In genomic region chr14:79390265-79390926, GRCm38 (mm10) we compare ENCODE assay signal across 8 mouse cellular contexts. TPM values are rescaled to one million over a fixed set of nuclear protein-coding genes. Genes with fewer than 3 reads are reported as not detected.
A peak's percentile ranks its signal among the peaks of the same experiment; 100 is the strongest.
DNase-seq lines count a peak whose midpoint lies in the region; ATAC-seq lines count a peak whose summit lies in the region.

Naa16 (minus strand) TSS chr14:79390778.

- peak; percentile 96 for ATAC-seq in hindbrain, embryonic 13.5 days (ENCODE audit: low FRiP score)

- DNase-seq in Muller cell, postnatal 12 days (ENCODE audit: inconsistent ontology term) = peak; percentile 97
- DNase-seq in cerebellum, adult 9-11 months = peak; percentile 92
- DNase-seq in frontal cortex, postnatal 10 days (ENCODE audit: low spot score in 2 of 2) = peak; percentile 87 to 94
- DNase-seq in layer of hippocampus, postnatal 25 days (ENCODE audit: extremely low spot score in 1 of 2, low spot score in 1 of 2) = peak; percentile 94
- DNase-seq in lung, postnatal 25 days (ENCODE audit: low spot score) = peak; percentile 93
- DNase-seq in retina, embryonic 14.5 days (ENCODE audit: low spot score) = peak; percentile 97
- DNase-seq in thymus, postnatal 4 days = peak; percentile 98

- no peaks in the 10 kb centered on the region for H3K36me3 ChIP-seq in hindbrain, embryonic 13.5 days

- under 1% methylated on average over 64 of the region's 71 CpGs for WGBS in hindbrain, embryonic 13.5 days

- peak within 1 kb of the TSS; percentile 95 for H3K27ac ChIP-seq in hindbrain, embryonic 13.5 days

- no peaks in the 10 kb centered on the region for H3K27me3 ChIP-seq in hindbrain, embryonic 13.5 days

- peak within 1 kb of the TSS; percentile 69 for H3K4me2 ChIP-seq in hindbrain, embryonic 13.5 days

- H3K4me1 ChIP-seq in hindbrain, embryonic 13.5 days (replicated peaks) = peaks cover 14% of the 10 kb centered on the region

- peak within 1 kb of the TSS; percentile 82 for H3K4me3 ChIP-seq in hindbrain, embryonic 13.5 days

- H3K9ac ChIP-seq in hindbrain, embryonic 13.5 days = peak within 1 kb of the TSS; percentile 84

- no peaks in the 10 kb centered on the region for H3K9me3 ChIP-seq in hindbrain, embryonic 13.5 days

RNA-seq across cellular contexts. Expression of gene Naa16, which starts in this region (rescaled TPM):
- polyA plus RNA-seq in hindbrain, embryonic 13.5 days (2015; fragmentation: Nextera tagmentation; extraction: Ambion mirVana) = 20.0 and 22.9 TPM in 2 replicates
- 10 to 100 TPM; 10.4 to 11.9 TPM for total RNA-seq in layer of hippocampus, postnatal 25 days (2021)

Comparison
In these comparisons a context has a peak if more than half of its experiments do, and no peak if none do; other contexts are left out.
1. Peak in every context shown above with its lines: DNase-seq, ATAC-seq, H3K4me3 ChIP-seq and H3K27ac ChIP-seq.